7 mouse cellular contexts compared by ENCODE assay signal in genomic region chr9:69988706-69989302, GRCm38 (mm10). TPM values are rescaled to one million over a fixed set of nuclear protein-coding genes. Genes with fewer than 3 reads are reported as not detected.
DNase-seq lines count a peak whose midpoint lies in the region; ATAC-seq and TF ChIP-seq lines count a peak whose summit lies in the region.

No protein-coding gene starts in this region.

- H3K4me2 ChIP-seq in lung, embryonic 14.5 days: peak overlapping the region; percentile 61
- H3K4me2 ChIP-seq in intestine, postnatal 0 days (replicated peaks; ENCODE audit: low read depth): peak overlapping the region; percentile 72

- DNase-seq in lung, embryonic 14.5 days: no peak
- no peak for DNase-seq in lung, adult 18-20 months
- no peak for DNase-seq in layer of hippocampus, postnatal 14 days (ENCODE audit: low spot score in 2 of 2)
- DNase-seq in frontal cortex, adult 2 months (ENCODE audit: extremely low spot score in 1 of 2, low spot score in 1 of 2): no peak

- peak overlapping the region; percentile 100 for H3K4me3 ChIP-seq in lung, embryonic 14.5 days (ENCODE audit: low read depth, low read length)
- peak overlapping the region; percentile 98 for H3K4me3 ChIP-seq in intestine, postnatal 0 days (ENCODE audit: low read depth, low read length)
- H3K4me3 ChIP-seq in olfactory bulb, adult 2 months (ENCODE audit: insufficient read depth, low read depth, low read length): peak overlapping the region; percentile 93

- no peak for TF ChIP-seq POLR2A in olfactory bulb, adult 2 months (IDR thresholded peaks at IDR 0.05; ENCODE audit: insufficient read depth, low read depth, low read length)

- peaks cover 9% of the 10 kb centered on the region for H3K4me1 ChIP-seq in lung, embryonic 14.5 days (ENCODE audit: insufficient read depth)
- H3K4me1 ChIP-seq in intestine, postnatal 0 days (replicated peaks; ENCODE audit: control insufficient read depth, insufficient read depth, low read length): no peaks in the 10 kb centered on the region
- H3K4me1 ChIP-seq in olfactory bulb, adult 2 months (ENCODE audit: control insufficient read depth, insufficient read depth, low read length): 0 out of 2 replicates have a peak, but pooled peaks cover 2% of the 10 kb centered on the region

- H3K36me3 ChIP-seq in lung, embryonic 14.5 days (ENCODE audit: insufficient read depth): peaks cover 13% of the 10 kb centered on the region; the same call in 1 of the 2 replicates
- no peaks in the 10 kb centered on the region for H3K36me3 ChIP-seq in intestine, postnatal 0 days (ENCODE audit: control insufficient read depth, insufficient read depth)

- H3K9ac ChIP-seq in lung, embryonic 14.5 days: peak overlapping the region; percentile 99
- peak overlapping the region; percentile 95; the same call in 1 of the 2 replicates for H3K9ac ChIP-seq in intestine, postnatal 0 days (ENCODE audit: low read depth, low read length)

- WGBS in lung, embryonic 14.5 days: 31% methylated on average over 16 of the region's 16 CpGs
- 29% methylated on average over 16 of the region's 16 CpGs for WGBS in intestine, postnatal 0 days
- WGBS in olfactory bulb, adult 2 months: 37% methylated on average over 16 of the region's 16 CpGs

- H3K27me3 ChIP-seq in lung, embryonic 14.5 days (ENCODE audit: insufficient read depth, low read length): no peaks in the 10 kb centered on the region
- no peaks in the 10 kb centered on the region for H3K27me3 ChIP-seq in intestine, postnatal 0 days (replicated peaks; ENCODE audit: control insufficient read depth, insufficient read depth, low read length)

- H3K9me3 ChIP-seq in lung, embryonic 14.5 days (ENCODE audit: low read depth, low read length): no peaks in the 10 kb centered on the region
- H3K9me3 ChIP-seq in intestine, postnatal 0 days (ENCODE audit: control insufficient read depth): no peaks in the 10 kb centered on the region

- no peak for TF ChIP-seq CTCF in lung, embryonic 14.5 days (IDR thresholded peaks at IDR 0.05; ENCODE audit: low read depth)
- TF ChIP-seq CTCF in intestine, postnatal 0 days (IDR thresholded peaks at IDR 0.05; ENCODE audit: low read depth): no peak
- no peak for TF ChIP-seq CTCF in olfactory bulb, adult 2 months (IDR thresholded peaks at IDR 0.05; ENCODE audit: insufficient read depth, low read depth, low read length)

- H3K27ac ChIP-seq in lung, embryonic 14.5 days (ENCODE audit: low read depth): peak overlapping the region; percentile 97
- peak overlapping the region; percentile 98 for H3K27ac ChIP-seq in intestine, postnatal 0 days (ENCODE audit: low read depth, low read length)
- no peak overlapping the region; the same call in 1 of the 2 replicates for H3K27ac ChIP-seq in olfactory bulb, adult 2 months (ENCODE audit: insufficient read depth, low read depth, low read length)

- peak; percentile 19; the same call in 1 of the 2 replicates for ATAC-seq in lung, embryonic 14.5 days (ENCODE audit: insufficient read depth)
- peak; percentile 31; the same call in 1 of the 2 replicates for ATAC-seq in erythroblast, adult 5-6 weeks (replicated peaks; ENCODE audit: low FRiP score, poor library complexity, severe bottlenecking)
- ATAC-seq in intestine, postnatal 0 days: 0 out of 2 replicates have a peak, but pooled peaks have one; percentile 1

RNA-seq across cellular contexts. Expression of gene Bnip2, which starts 0.5 kb away (rescaled TPM):
- polyA plus RNA-seq in lung, embryonic 14.5 days (2014; fragmentation: Nextera tagmentation; extraction: Ambion mirVana): 129 and 139 TPM in 2 replicates
- total RNA-seq in erythroblast, adult 5-6 weeks (2015; ENCODE audit: low replicate concordance): 28.0 and 34.2 TPM in 2 replicates
- total RNA-seq in erythroblast, adult 5-6 weeks (2017; ENCODE audit: low replicate concordance): 35.2 and 43.2 TPM in 2 replicates
- polyA plus RNA-seq in intestine, postnatal 0 days (2015; fragmentation: Nextera tagmentation; extraction: Ambion mirVana): 38.0 and 38.7 TPM in 2 replicates
- 187 TPM in 1 of 2 replicates, not detected in the other for polyA plus RNA-seq in olfactory bulb, adult 2 months (2012; ENCODE audit: insufficient read depth, insufficient read length, low replicate concordance, missing spikeins)
- total RNA-seq in layer of hippocampus, postnatal 14 days (2021): 10 to 100 TPM; 31.9 to 43.6 TPM
- 44.6 and 48.0 TPM in 2 replicates for polyA plus RNA-seq in frontal cortex, adult 2 months (2012; rRNA removed)

RNA-seq across cellular contexts. Expression of gene Gtf2a2, which starts 23.5 kb away (rescaled TPM):
- polyA plus RNA-seq in lung, embryonic 14.5 days (2014; fragmentation: Nextera tagmentation; extraction: Ambion mirVana): 223 and 228 TPM in 2 replicates
- total RNA-seq in erythroblast, adult 5-6 weeks (2015; ENCODE audit: low replicate concordance): 13.8 and 41.4 TPM in 2 replicates
- 28.5 and 58.0 TPM in 2 replicates for total RNA-seq in erythroblast, adult 5-6 weeks (2017; ENCODE audit: low replicate concordance)
- polyA plus RNA-seq in intestine, postnatal 0 days (2015; fragmentation: Nextera tagmentation; extraction: Ambion mirVana): 127 and 128 TPM in 2 replicates
- polyA plus RNA-seq in olfactory bulb, adult 2 months (2012; ENCODE audit: insufficient read depth, insufficient read length, low replicate concordance, missing spikeins): not detected in 2 replicates
- total RNA-seq in layer of hippocampus, postnatal 14 days (2021): 10 to 100 TPM; 63.3 to 65.0 TPM
- 72.5 and 78.8 TPM in 2 replicates for polyA plus RNA-seq in frontal cortex, adult 2 months (2012; rRNA removed)

RNA-seq across cellular contexts. Expression of gene Gcnt3, which starts 49.1 kb away (rescaled TPM):
- 0.18 and 0.21 TPM in 2 replicates for polyA plus RNA-seq in lung, embryonic 14.5 days (2014; fragmentation: Nextera tagmentation; extraction: Ambion mirVana)
- total RNA-seq in erythroblast, adult 5-6 weeks (2015; ENCODE audit: low replicate concordance): not detected in 2 replicates
- total RNA-seq in erythroblast, adult 5-6 weeks (2017; ENCODE audit: low replicate concordance): not detected in 2 replicates
- polyA plus RNA-seq in intestine, postnatal 0 days (2015; fragmentation: Nextera tagmentation; extraction: Ambion mirVana): 11.0 and 11.1 TPM in 2 replicates
- not detected in 2 replicates for polyA plus RNA-seq in olfactory bulb, adult 2 months (2012; ENCODE audit: insufficient read depth, insufficient read length, low replicate concordance, missing spikeins)
- not detected for total RNA-seq in layer of hippocampus, postnatal 14 days (2021)
- not detected in 2 replicates for polyA plus RNA-seq in frontal cortex, adult 2 months (2012; rRNA removed)
